Mouse (Mus musculus) forebrain, embryonic 11.5 days (tissue): ENCODE results near the gene Hus1b. TPM values are rescaled to one million over a fixed set of nuclear protein-coding genes. Genes with fewer than 3 reads are reported as not detected.

Experiments used
- ATAC-seq: fragments of 200-750 bp; cut with Nextera tagmentation; replicated peaks from 2 replicates; pipeline ENCODE4 v1.8.0; 2017; ENCODE audit warnings: moderate TSS enrichment; ENCODE audit not compliant: low FRiP score
- DNase-seq: peaks from one replicate; pipeline ENCODE4 v3.0.0-alpha.2; 2017; ENCODE audit warnings: low spot score
- H3K27ac ChIP-seq: fragments of 300-500 bp; sonication (generic); 2 replicates; pipeline ENCODE4 v1.5.1; 2014; ENCODE audit warnings: low read depth, low read length
- H3K27me3 ChIP-seq: fragments of 300-500 bp; sonication (generic); 2 replicates; pipeline ENCODE4 v1.6.1; 2014; ENCODE audit warnings: mild to moderate bottlenecking, low read length, mixed read lengths; ENCODE audit not compliant: control insufficient read depth, insufficient read depth
- H3K36me3 ChIP-seq: fragments of 300-500 bp; sonication (generic); 2 replicates; pipeline ENCODE4 v1.6.1; 2014; ENCODE audit warnings: mild to moderate bottlenecking, low read length, moderate library complexity, mixed read lengths; ENCODE audit not compliant: control insufficient read depth, insufficient read depth
- H3K4me1 ChIP-seq: fragments of 300-500 bp; sonication (generic); replicated peaks from 2 replicates; pipeline ENCODE4 v1.6.1; 2014; ENCODE audit warnings: low read length, mixed read lengths; ENCODE audit not compliant: control insufficient read depth, insufficient read depth
- H3K4me2 ChIP-seq: fragments of 300-500 bp; sonication (generic); 2 replicates; pipeline ENCODE4 v1.6.1; 2014; ENCODE audit warnings: low read depth, mild to moderate bottlenecking, low read length, moderate library complexity, mixed read lengths; ENCODE audit not compliant: severe bottlenecking
- H3K4me3 ChIP-seq: fragments of 300-500 bp; sonication (generic); 2 replicates; pipeline ENCODE4 v1.5.1; 2014; ENCODE audit warnings: low read depth, low read length
- H3K9ac ChIP-seq: fragments of 300-500 bp; sonication (generic); 2 replicates; pipeline ENCODE4 v1.6.1; 2014; ENCODE audit warnings: low read length
- H3K9me3 ChIP-seq: fragments of 300-500 bp; sonication (generic); 2 replicates; pipeline ENCODE4 v1.6.1; 2016; ENCODE audit warnings: low read length, mixed read lengths; ENCODE audit not compliant: control insufficient read depth
- WGBS: fragments of 180-500 bp; shearing (Covaris S2); extraction: QIAGEN DNeasy Blood & Tissue Kit; methylation state at CpG from one replicate; pipeline ENCODE4 v1.1.7; 2014; 5-methylcytosine and 5-hydroxymethylcytosine counted together
- polyA plus RNA-seq: library from polyadenylated mRNA; unstranded; fragments of >200 nt; fragmentation: Nextera tagmentation; extraction: Ambion mirVana; gene quantifications from 2 replicates; pipeline ENCODE4 v1.2.1, GENCODE M21; 2014

The Hus1b gene
- polyA plus RNA-seq, 1 experiment from 2014 or later = not detected

- Histone ChIP-seq H3K4me3 (peak overlapping the region; percentile 20), H3K4me2 (peak overlapping the region; percentile 58), H3K9ac (no peak overlapping the region; the same call in 1 of the 2 replicates), H3K4me1 (no peaks in the 10 kb centered on the region; the same call in 1 of the 2 replicates), H3K36me3 (no peaks in the 10 kb centered on the region), H3K9me3 (no peaks in the 10 kb centered on the region), H3K27ac (no peak overlapping the region), H3K27me3 (no peaks in the 10 kb centered on the region)
- ATAC-seq (no peak), DNase-seq (no peak)
- 25% methylated on average over 13 of the region's 13 CpGs for WGBS
These were observed 37.7 kb upstream of the Hus1b start for GRCm38 (mm10) chr13:30985275-30985597.

GRCm38 (mm10) chr13:30981666-30982065 is 34.1 kb upstream of the Hus1b start:
- Histone ChIP-seq H3K27me3 (no peaks in the 10 kb centered on the region), H3K9ac (no peak overlapping the region), H3K4me3 (no peak overlapping the region), H3K4me2 (no peak overlapping the region), H3K4me1 (no peaks in the 10 kb centered on the region; the same call in 1 of the 2 replicates), H3K36me3 (no peaks in the 10 kb centered on the region), H3K9me3 (no peaks in the 10 kb centered on the region), H3K27ac (no peak overlapping the region)
- 71% methylated on average over 1 of the region's 1 CpGs for WGBS
- DNase-seq (no peak), ATAC-seq (0 out of 2 replicates have a peak, but pooled peaks have one; percentile 66)

GRCm38 (mm10) chr13:30978224-30978623 is 30.7 kb upstream of the Hus1b start:
- no peak for DNase-seq
- WGBS = 65% methylated on average over 4 of the region's 4 CpGs
- H3K9ac ChIP-seq = no peak overlapping the region
- H3K4me1 ChIP-seq = no peaks in the 10 kb centered on the region
- ATAC-seq = no peak
- no peak overlapping the region for H3K4me3 ChIP-seq
- no peaks in the 10 kb centered on the region for H3K27me3 ChIP-seq
- H3K9me3 ChIP-seq = no peaks in the 10 kb centered on the region
- H3K36me3 ChIP-seq = no peaks in the 10 kb centered on the region
- no peak overlapping the region for H3K4me2 ChIP-seq
- no peak overlapping the region for H3K27ac ChIP-seq

GRCm38 (mm10) chr13:30976536-30977084 is 29.1 kb upstream of the Hus1b start:
- no peaks in the 10 kb centered on the region for H3K9me3 ChIP-seq
- DNase-seq = no peak
- H3K4me1 ChIP-seq = 0 out of 2 replicates have a peak, but pooled peaks cover 2% of the 10 kb centered on the region
- ATAC-seq = no peak
- no peaks in the 10 kb centered on the region for H3K27me3 ChIP-seq
- H3K4me2 ChIP-seq = no peak overlapping the region
- no peak overlapping the region for H3K27ac ChIP-seq
- H3K4me3 ChIP-seq = no peak overlapping the region
- no peaks in the 10 kb centered on the region for H3K36me3 ChIP-seq
- WGBS = 70% methylated on average over 8 of the region's 8 CpGs
- no peak overlapping the region for H3K9ac ChIP-seq

GRCm38 (mm10) chr13:30974247-30974630 is 26.7 kb upstream of the Hus1b start:
- ATAC-seq = peak; percentile 65
- H3K27ac ChIP-seq = no peak overlapping the region

GRCm38 (mm10) chr13:30973501-30974246 is 26.1 kb upstream of the Hus1b start, which contains the start of the genes Exoc2 and Gm5447:
Exoc2 (minus strand) TSS chr13:30974093.
Gm5447 (plus strand) TSS chr13:30974204.
- Histone ChIP-seq H3K27me3 (no peaks in the 10 kb centered on the region), H3K4me2 (peak within 1 kb of the TSS; percentile 68), H3K4me3 (peak within 1 kb of the TSS; percentile 78), H3K9ac (peak within 1 kb of the TSS; percentile 85), H3K4me1 (0 out of 2 replicates have a peak, but pooled peaks cover 2% of the 10 kb centered on the region), H3K9me3 (no peaks in the 10 kb centered on the region), H3K36me3 (no peaks in the 10 kb centered on the region), H3K27ac (peak within 1 kb of the TSS; percentile 57; the same call in 1 of the 2 replicates)
- under 1% methylated on average over 54 of the region's 54 CpGs for WGBS
- DNase-seq (peak; percentile 93), ATAC-seq (peak; percentile 99)

More at GRCm38 (mm10) chr13:30974247-30974630, 26.7 kb upstream of the Hus1b start:
- no peak for DNase-seq
- peak overlapping the region; percentile 85 for H3K9ac ChIP-seq
- H3K4me2 ChIP-seq = peak overlapping the region; percentile 46
- peak overlapping the region; percentile 78 for H3K4me3 ChIP-seq
- H3K9me3 ChIP-seq = no peaks in the 10 kb centered on the region
- 16% methylated on average over 5 of the region's 5 CpGs for WGBS
- no peaks in the 10 kb centered on the region for H3K36me3 ChIP-seq
- 0 out of 2 replicates have a peak, but pooled peaks cover 2% of the 10 kb centered on the region for H3K4me1 ChIP-seq
- H3K27me3 ChIP-seq = no peaks in the 10 kb centered on the region

GRCm38 (mm10) chr13:30972102-30972501 is 24.5 kb upstream of the Hus1b start:
- no peak for ATAC-seq
- Histone ChIP-seq H3K4me2 (no peak overlapping the region), H3K36me3 (no peaks in the 10 kb centered on the region), H3K9ac (no peak overlapping the region), H3K27me3 (no peaks in the 10 kb centered on the region), H3K4me1 (0 out of 2 replicates have a peak, but pooled peaks cover 3% of the 10 kb centered on the region), H3K9me3 (no peaks in the 10 kb centered on the region), H3K27ac (no peak overlapping the region), H3K4me3 (no peak overlapping the region)
- WGBS = 92% methylated on average over 2 of the region's 2 CpGs
- DNase-seq = no peak

- no peak overlapping the region for H3K4me2 ChIP-seq
- H3K4me3 ChIP-seq = no peak overlapping the region
- no peak for DNase-seq
- H3K9ac ChIP-seq = no peak overlapping the region
- no peaks in the 10 kb centered on the region for H3K36me3 ChIP-seq
- peaks cover 9% of the 10 kb centered on the region; the same call in 1 of the 2 replicates for H3K4me1 ChIP-seq
- H3K27me3 ChIP-seq = no peaks in the 10 kb centered on the region
- ATAC-seq = no peak
- H3K9me3 ChIP-seq = no peaks in the 10 kb centered on the region
- no peak overlapping the region for H3K27ac ChIP-seq
- 89% methylated on average over 3 of the region's 3 CpGs for WGBS
These were observed 23.5 kb upstream of the Hus1b start for GRCm38 (mm10) chr13:30971047-30971446.
